Mouse (Mus musculus) bone marrow macrophage, adult 2 months (primary cell): ENCODE measurements around the gene Gfod2.

Source experiments
- CTCF ChIP-seq: IDR thresholded peaks from 2 replicates; pipeline ENCODE4 v1.5.1; 2012; ENCODE audit warnings: low read depth, mild to moderate bottlenecking, low read length, moderate library complexity
- POLR2A ChIP-seq: IDR thresholded peaks from 2 replicates; pipeline ENCODE4 v1.6.1; 2012; ENCODE audit warnings: mild to moderate bottlenecking, low read depth, low read length, borderline replicate concordance

DNA sequence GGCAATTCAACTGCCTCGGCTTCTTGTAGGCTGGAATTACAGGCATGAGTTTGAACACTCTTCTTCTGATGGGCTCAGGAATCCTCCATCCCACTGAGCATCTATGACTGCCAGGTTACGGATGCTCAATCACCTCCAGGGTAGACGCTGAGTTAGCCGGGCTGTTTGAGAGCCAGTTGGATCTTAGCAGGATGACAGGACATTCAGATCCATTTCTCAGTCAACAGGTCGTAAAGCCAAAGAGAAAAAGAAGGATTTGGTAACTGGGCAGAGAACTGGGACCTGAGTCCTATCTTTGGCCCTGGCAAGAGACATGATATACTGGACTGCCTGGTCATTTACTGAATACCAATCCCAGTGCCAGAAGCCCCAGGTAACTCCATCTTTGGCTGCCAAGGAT, 19.2 kb downstream of the Gfod2 start:
- TF ChIP-seq CTCF (no peak), POLR2A (no peak)
